Mouse (Mus musculus) heart, embryonic 16.5 days (tissue): Measurements from ENCODE around the gene Bpifb6. TPM values are rescaled to one million over a fixed set of nuclear protein-coding genes. Genes with fewer than 3 reads are reported as not detected.

Experiments used
- ATAC-seq: fragments of 200-750 bp; cut with Nextera tagmentation; replicated peaks from 2 replicates; pipeline ENCODE4 v1.8.0; 2017; ENCODE audit warnings: moderate number of reproducible peaks; ENCODE audit not compliant: insufficient read depth, low FRiP score; ENCODE audit errors: extremely low read depth
- H3K27ac ChIP-seq: fragments of 300-500 bp; sonication (generic); 2 replicates; pipeline ENCODE4 v1.5.1; 2014; ENCODE audit warnings: mild to moderate bottlenecking, low read length, control low read depth, moderate library complexity
- H3K27me3 ChIP-seq: fragments of 300-500 bp; sonication (generic); 2 replicates; pipeline ENCODE4 v1.6.1; 2014; ENCODE audit warnings: low read length, mixed read lengths; ENCODE audit not compliant: control insufficient read depth, insufficient read depth
- H3K36me3 ChIP-seq: fragments of 300-500 bp; sonication (generic); 2 replicates; pipeline ENCODE4 v1.6.1; 2014; ENCODE audit not compliant: control insufficient read depth, insufficient read depth
- H3K4me1 ChIP-seq: fragments of 300-500 bp; sonication (generic); 2 replicates; pipeline ENCODE4 v1.6.1; 2014; ENCODE audit warnings: low read length, mixed read lengths; ENCODE audit not compliant: control insufficient read depth, insufficient read depth
- H3K4me2 ChIP-seq: fragments of 300-500 bp; sonication (generic); 2 replicates; pipeline ENCODE4 v1.6.1; 2014; ENCODE audit warnings: low read depth, mild to moderate bottlenecking, control low read depth, low read length
- H3K4me3 ChIP-seq: fragments of 300-500 bp; sonication (generic); 2 replicates; pipeline ENCODE4 v1.5.1; 2014; ENCODE audit warnings: mild to moderate bottlenecking, control low read depth, low read length
- H3K9ac ChIP-seq: fragments of 300-500 bp; sonication (generic); 2 replicates; pipeline ENCODE4 v1.6.1; 2014; ENCODE audit warnings: low read length, control low read depth
- H3K9me3 ChIP-seq: fragments of 300-500 bp; sonication (generic); replicated peaks from 2 replicates; pipeline ENCODE4 v1.6.1; 2016; ENCODE audit warnings: low read length; ENCODE audit not compliant: control insufficient read depth
- WGBS: fragments of 180-500 bp; shearing (Covaris S2); extraction: QIAGEN DNeasy Blood & Tissue Kit; methylation state at CpG from one replicate; pipeline ENCODE4 v1.1.7; 2014; 5-methylcytosine and 5-hydroxymethylcytosine counted together
- polyA plus RNA-seq: library from polyadenylated mRNA; unstranded; fragments of >200 nt; fragmentation: Nextera tagmentation; extraction: Ambion mirVana; gene quantifications from 2 replicates; pipeline ENCODE4 v1.2.1, GENCODE M21; 2015

Bpifb6 gene
- polyA plus RNA-seq, 1 experiment from 2014 or later, result not detected

- no peak for ATAC-seq
- Histone ChIP-seq H3K4me1 (no peaks in the 10 kb centered on the region), H3K36me3 (no peaks in the 10 kb centered on the region), H3K4me3 (no peak overlapping the region), H3K9me3 (no peaks in the 10 kb centered on the region), H3K9ac (no peak overlapping the region), H3K27ac (no peak overlapping the region), H3K4me2 (no peak overlapping the region), H3K27me3 (no peaks in the 10 kb centered on the region)
- 72% methylated on average over 5 of the region's 5 CpGs for WGBS
Observed at GRCm38 (mm10) chr2:153899111-153899510, 1.1 kb upstream of the Bpifb6 start.

- H3K9me3 ChIP-seq, result no peaks in the 10 kb centered on the region
- 78% methylated on average over 6 of the region's 6 CpGs for WGBS
- H3K27ac ChIP-seq, result no peak overlapping the region
- ATAC-seq, result no peak
- H3K4me1 ChIP-seq, result no peaks in the 10 kb centered on the region
- no peak overlapping the region for H3K4me3 ChIP-seq
- H3K9ac ChIP-seq, result no peak overlapping the region
- H3K36me3 ChIP-seq, result no peaks in the 10 kb centered on the region
- H3K4me2 ChIP-seq, result no peak overlapping the region
- H3K27me3 ChIP-seq, result no peaks in the 10 kb centered on the region
Observed at GRCm38 (mm10) chr2:153902726-153903125, 2.5 kb downstream of the Bpifb6 start.

GRCm38 (mm10) chr2:153906626-153907025 is 6.4 kb downstream of the Bpifb6 start:
- ATAC-seq, result no peak
- Histone ChIP-seq H3K4me2 (no peak overlapping the region), H3K4me3 (no peak overlapping the region), H3K9me3 (no peaks in the 10 kb centered on the region), H3K36me3 (no peaks in the 10 kb centered on the region), H3K27ac (no peak overlapping the region), H3K27me3 (no peaks in the 10 kb centered on the region), H3K9ac (no peak overlapping the region), H3K4me1 (no peaks in the 10 kb centered on the region)
- WGBS, result 79% methylated on average over 4 of the region's 4 CpGs

- H3K4me1 ChIP-seq, result no peaks in the 10 kb centered on the region
- WGBS, result 48% methylated on average over 5 of the region's 5 CpGs
Observed at GRCm38 (mm10) chr2:153914151-153914550, 14.0 kb downstream of the Bpifb6 start.

GRCm38 (mm10) chr2:153917930-153918329 is 17.7 kb downstream of the Bpifb6 start, which contains the start of gene Bpifb3:
Gene Bpifb3 (plus strand): TSS chr2:153918230.
- Histone ChIP-seq H3K4me1 (no peaks in the 10 kb centered on the region), H3K4me2 (no peak within 1 kb of the TSS), H3K4me3 (no peak within 1 kb of the TSS), H3K27ac (no peak within 1 kb of the TSS), H3K36me3 (no peaks in the 10 kb centered on the region), H3K9me3 (no peaks in the 10 kb centered on the region), H3K27me3 (no peaks in the 10 kb centered on the region), H3K9ac (no peak within 1 kb of the TSS)
- 73% methylated on average over 8 of the region's 8 CpGs for WGBS
- ATAC-seq, result no peak

More at GRCm38 (mm10) chr2:153914151-153914550, 14.0 kb downstream of the Bpifb6 start:
- H3K4me3 ChIP-seq, result no peak overlapping the region
- ATAC-seq, result 0 out of 2 replicates have a peak, but pooled peaks have one; percentile 6
- no peaks in the 10 kb centered on the region for H3K36me3 ChIP-seq
- H3K27me3 ChIP-seq, result no peaks in the 10 kb centered on the region
- H3K4me2 ChIP-seq, result no peak overlapping the region
- H3K9ac ChIP-seq, result no peak overlapping the region
- H3K9me3 ChIP-seq, result no peaks in the 10 kb centered on the region
- no peak overlapping the region for H3K27ac ChIP-seq

GRCm38 (mm10) chr2:153921246-153921645 is 21.1 kb downstream of the Bpifb6 start:
- Histone ChIP-seq H3K27ac (no peak overlapping the region), H3K4me3 (no peak overlapping the region), H3K4me1 (no peaks in the 10 kb centered on the region), H3K4me2 (no peak overlapping the region), H3K9me3 (no peaks in the 10 kb centered on the region), H3K36me3 (no peaks in the 10 kb centered on the region), H3K9ac (no peak overlapping the region), H3K27me3 (no peaks in the 10 kb centered on the region)
- WGBS, result 84% methylated on average over 6 of the region's 6 CpGs
- no peak for ATAC-seq

GRCm38 (mm10) chr2:153929871-153930413 is 29.8 kb downstream of the Bpifb6 start:
- Histone ChIP-seq H3K9me3 (no peaks in the 10 kb centered on the region), H3K27ac (no peak overlapping the region), H3K27me3 (no peaks in the 10 kb centered on the region), H3K4me3 (no peak overlapping the region), H3K4me1 (no peaks in the 10 kb centered on the region), H3K9ac (no peak overlapping the region), H3K36me3 (no peaks in the 10 kb centered on the region), H3K4me2 (no peak overlapping the region)
- ATAC-seq, result no peak
- 40% methylated on average over 3 of the region's 3 CpGs for WGBS

- H3K9me3 ChIP-seq, result no peaks in the 10 kb centered on the region
- H3K4me1 ChIP-seq, result no peaks in the 10 kb centered on the region
- no peak overlapping the region for H3K4me2 ChIP-seq
- no peak overlapping the region for H3K4me3 ChIP-seq
- H3K27me3 ChIP-seq, result no peaks in the 10 kb centered on the region
- H3K36me3 ChIP-seq, result no peaks in the 10 kb centered on the region
- no peak for ATAC-seq
- H3K9ac ChIP-seq, result no peak overlapping the region
- WGBS, result 72% methylated on average over 6 of the region's 6 CpGs
- H3K27ac ChIP-seq, result no peak overlapping the region
Observed at GRCm38 (mm10) chr2:153931125-153931524, 30.9 kb downstream of the Bpifb6 start.

GRCm38 (mm10) chr2:153933311-153933710 is 33.1 kb downstream of the Bpifb6 start:
- ATAC-seq, result no peak
- Histone ChIP-seq H3K9me3 (no peaks in the 10 kb centered on the region), H3K36me3 (no peaks in the 10 kb centered on the region), H3K4me1 (no peaks in the 10 kb centered on the region), H3K27ac (no peak overlapping the region), H3K4me2 (no peak overlapping the region), H3K27me3 (no peaks in the 10 kb centered on the region), H3K4me3 (no peak overlapping the region), H3K9ac (no peak overlapping the region)
- WGBS, result 70% methylated on average over 6 of the region's 6 CpGs
